Mouse (Mus musculus): ENCODE measurements around the gene Btf3.

Gene Btf3

DNA sequence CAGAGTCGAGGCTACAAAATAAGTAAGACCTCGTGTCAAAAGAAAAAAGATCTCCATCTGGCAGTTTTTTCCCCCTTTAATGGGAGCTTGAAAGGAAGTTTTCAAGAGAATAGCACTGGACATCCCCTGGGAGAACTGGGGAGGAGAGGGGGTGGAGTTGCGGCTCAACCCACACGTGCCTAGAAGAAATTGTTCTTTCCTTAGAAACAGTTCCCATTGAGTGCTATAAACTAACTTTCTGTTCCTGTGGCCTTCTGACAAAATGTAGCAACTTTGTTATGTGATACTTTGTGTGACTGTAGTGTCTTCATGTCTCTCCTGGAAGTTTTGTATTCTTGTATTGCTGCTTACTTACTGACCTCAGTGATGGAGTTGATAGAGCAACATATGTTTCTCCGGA, 52.7 kb downstream of the Btf3 start:
- no peak for DNase-seq

DNA sequence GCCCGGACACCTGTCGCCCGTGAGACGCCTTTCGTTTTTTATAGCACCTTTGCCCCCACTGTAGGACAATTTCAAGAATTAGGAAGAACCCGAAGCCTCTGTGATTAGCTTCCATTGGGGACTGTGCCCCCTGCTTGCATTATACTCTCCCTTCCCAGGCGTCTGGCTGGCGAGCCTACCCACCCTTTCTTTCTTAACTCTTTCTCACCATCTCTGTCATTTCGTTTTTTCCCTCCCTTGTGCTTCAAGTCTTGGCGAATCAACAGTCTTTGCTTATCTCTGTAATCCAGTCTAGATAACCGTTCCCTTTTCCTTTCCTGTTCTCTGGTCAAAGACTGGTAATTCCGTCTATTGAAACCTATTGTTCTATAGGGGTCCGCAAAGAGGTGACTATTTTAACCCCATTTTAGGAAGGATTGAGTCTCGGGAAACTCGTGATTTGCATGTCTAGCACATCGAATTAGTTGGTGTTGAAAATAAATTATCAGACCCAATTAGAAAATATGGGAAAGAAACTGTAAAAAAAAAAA, 53.3 kb downstream of the Btf3 start:
- no peak for DNase-seq

DNA sequence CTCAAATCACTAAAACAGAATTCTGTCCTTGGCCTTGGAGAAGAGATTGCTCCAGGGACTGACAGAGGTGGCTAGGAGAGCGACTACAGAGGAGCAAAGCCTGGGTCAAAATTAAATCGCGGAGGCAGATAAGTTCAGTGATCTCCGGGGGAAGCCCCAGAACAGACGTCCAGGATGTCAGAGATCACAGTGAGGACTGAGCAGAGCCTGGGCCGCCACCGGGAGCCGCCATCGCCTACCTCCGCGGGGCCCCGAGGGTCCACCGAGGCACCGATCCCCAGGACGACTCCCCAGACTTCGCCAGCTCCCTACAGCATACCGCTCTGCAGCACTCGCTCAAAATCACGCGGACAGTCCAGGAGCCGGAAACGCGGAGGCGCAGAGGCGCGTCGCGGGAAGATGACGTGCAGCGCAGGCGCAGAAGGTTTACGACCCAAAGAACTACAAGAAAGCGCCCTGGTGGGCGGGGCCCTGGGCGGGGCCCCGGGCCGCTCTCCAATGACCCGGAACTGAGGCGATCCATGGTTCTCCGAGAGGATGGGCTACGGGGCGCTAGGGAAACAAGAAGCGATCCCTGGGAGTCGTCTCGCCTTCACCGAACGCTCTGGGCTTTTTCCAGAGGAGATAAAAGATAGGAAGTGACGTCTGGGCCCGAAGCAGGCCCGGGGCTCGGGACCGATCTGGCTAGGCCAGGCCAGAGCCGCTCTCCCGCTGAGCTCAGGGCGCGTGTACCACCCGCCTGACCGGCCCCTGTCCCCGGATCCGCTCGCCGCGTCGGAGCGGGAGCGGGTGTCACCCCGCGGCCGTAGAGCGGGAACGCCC, 54.0 kb downstream of the Btf3 start, which contains the start of the genes Utp15 and Ankra2:
Gene Utp15, minus strand, starts transcription at position 406 of the 822 bp plus-strand sequence.
Gene Ankra2, plus strand, starts transcription at position 439 of the 822 bp plus-strand sequence.
- peak; percentile 97 for DNase-seq

Data from right cerebral cortex, adult 18-20 months (tissue).